Mouse (Mus musculus): ENCODE measurements at regions not wholly inside any gene's neighbourhood (a gene's known extent, or its start where the extent isn't known, plus 50 kb on each side); places are given as distances from the start of the nearest gene placed in this dataset.
A peak's percentile ranks its signal among the peaks of the same experiment; 100 is the strongest.

DNA sequence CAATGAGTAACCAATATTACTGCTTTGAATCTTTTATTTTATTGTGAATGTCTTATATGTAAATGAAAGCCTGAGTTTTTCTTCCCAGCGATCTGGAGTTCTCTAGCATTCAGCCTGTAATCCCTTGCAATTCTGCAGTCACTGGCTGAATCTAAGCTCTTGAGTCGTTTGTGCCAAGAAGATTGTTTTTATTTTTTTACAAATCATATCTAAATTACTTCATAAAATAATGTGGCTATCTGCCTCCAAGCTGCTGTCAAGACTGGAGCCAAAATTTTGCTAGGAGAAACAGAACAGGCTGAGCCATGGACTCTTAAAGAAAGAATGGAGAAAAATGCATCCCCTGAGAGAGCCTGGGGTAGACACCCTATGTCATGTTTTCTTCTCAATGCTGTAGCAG, 455.4 kb upstream of the Gm26657 start:
- no peak for ATAC-seq (ENCODE audit: poor library complexity, severe bottlenecking)

DNA sequence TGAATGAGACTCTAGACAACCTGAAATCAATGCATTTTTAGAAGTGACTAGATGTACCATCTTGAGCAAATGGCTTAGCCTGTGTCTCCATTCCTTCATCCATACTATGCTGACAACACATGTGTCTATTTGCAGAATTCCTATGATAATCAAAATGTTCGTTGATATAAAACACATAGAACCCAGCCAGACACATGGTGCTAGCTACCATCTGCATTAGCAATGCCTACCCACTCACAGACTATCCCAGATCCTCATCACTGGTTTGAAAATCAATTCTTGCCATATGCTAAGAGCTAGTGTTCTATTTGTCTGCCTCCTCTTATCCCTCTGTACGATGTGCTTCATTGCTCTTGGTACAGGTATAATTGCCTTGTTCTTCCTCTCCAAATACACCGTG, 464.0 kb upstream of the Gm26657 start:
- no peak for ATAC-seq (ENCODE audit: poor library complexity, severe bottlenecking)

DNA sequence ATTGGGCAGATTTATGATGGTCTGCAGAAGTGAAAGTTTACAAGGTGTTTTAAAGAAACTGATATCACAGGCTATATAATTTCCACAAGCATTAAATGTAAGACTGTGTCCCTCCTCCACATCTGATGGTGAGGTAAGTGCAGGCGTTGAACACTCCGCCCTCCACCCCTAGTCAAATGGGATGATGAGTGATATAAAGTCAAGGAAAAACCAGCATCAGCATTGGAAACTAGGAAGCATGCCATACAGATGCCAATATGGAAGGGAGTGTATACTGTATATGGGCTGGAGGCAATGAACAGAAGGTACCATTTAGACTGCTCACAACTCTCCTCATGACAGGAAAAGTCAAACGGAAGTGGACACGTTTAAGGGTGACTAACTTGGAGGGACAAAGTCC, 468.5 kb upstream of the Gm26657 start:
- no peak for ATAC-seq (ENCODE audit: poor library complexity, severe bottlenecking)

DNA sequence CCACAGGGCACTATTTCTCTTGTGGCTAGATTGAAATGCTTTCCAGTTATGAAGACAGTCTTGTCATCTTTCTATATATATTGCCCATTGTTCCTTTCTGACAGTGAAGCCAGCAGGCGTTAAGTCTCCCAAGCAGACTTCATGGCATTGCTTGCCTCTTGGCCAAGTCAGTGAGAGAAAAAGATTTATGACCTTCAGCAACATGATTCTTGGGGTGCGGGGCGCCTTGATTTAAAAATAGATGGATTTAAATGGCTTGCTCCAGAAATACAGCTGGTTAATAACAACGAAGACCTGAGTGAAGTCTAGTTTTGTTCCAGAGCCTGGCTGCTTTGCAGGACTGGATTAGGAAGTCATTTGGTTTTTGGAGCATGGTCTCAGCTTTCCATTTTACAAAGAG, 475.2 kb upstream of the Gm26657 start:
- ATAC-seq (ENCODE audit: poor library complexity, severe bottlenecking): no peak

DNA sequence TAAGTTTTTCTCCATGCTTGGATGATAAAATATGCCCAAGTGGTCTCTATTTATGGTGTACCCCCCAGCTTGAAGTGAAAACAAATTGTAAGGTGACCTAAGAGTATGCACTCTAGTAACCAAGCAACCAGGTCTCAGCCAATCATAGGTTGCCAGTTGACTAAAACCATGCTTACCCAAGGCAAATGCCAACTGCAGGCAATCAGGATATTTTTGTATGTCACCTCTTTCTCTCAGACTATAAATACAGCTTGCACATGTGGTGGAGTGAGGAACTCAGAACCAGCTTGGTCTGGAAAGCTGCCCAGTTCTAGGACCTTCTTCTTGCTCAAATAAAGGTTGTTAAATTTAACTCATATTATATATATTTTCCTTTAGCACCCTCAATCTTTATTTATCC, 476.0 kb upstream of the Gm26657 start:
- no peak for ATAC-seq (ENCODE audit: poor library complexity, severe bottlenecking)

DNA sequence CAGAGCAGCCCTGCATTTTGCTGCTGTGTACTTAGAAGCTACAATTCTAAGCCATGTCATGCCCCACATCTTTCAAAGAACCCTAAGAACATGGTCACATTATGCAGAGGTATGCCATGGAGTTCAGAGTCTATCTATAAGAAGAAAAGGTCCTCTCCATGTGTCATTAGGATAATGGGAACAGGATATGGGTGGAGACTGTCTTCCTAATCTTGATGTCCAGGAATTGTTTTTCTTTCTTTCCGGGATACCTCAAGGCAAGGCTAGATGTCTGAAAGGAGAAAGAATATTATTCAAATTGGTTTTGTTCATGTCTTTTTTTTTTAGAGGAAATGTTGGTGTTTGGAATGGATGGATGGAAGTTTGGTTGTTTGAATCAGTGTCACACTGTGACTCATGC, 477.3 kb upstream of the Gm26657 start:
- ATAC-seq (ENCODE audit: poor library complexity, severe bottlenecking): no peak

DNA sequence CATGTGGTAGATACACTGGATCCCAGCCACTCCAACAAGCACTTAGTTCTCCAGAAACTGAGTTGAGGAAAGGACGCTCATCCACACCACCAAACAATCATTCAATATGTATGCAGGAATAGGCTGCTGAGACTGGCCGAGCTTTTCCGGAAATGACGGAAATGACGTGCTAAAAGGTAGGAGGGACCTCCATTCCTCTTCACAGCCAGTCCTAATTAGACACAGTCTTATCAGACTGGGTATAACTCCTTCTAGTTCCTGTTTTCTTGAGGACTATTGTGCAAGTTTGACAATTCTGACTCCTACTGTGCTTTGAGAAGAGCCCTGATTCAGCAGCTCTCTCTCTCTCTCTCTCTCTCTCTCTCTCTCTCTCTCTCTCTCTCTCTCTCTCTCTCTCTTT, 477.9 kb upstream of the Gm26657 start:
- peak; percentile 72 for ATAC-seq (ENCODE audit: poor library complexity, severe bottlenecking)

DNA sequence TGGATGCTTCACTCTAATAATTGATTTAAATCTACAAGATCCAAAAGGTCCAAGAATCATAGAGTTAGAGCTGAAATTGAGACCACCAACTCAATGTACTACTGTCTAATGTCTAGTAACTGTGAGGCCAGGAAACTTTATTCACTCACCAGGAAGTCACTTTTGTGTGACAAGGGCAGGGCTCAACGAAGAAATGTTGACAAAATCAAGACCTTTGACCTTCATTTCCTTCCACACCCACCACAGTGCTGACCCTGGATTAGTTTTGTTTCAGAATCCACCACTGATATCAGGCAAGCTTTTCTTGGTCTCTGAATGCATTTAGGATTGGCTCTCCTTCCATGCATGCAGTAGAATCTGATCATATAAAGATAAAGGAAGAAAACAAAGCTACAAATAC, 487.5 kb upstream of the Gm26657 start:
- ATAC-seq (ENCODE audit: poor library complexity, severe bottlenecking): no peak

DNA sequence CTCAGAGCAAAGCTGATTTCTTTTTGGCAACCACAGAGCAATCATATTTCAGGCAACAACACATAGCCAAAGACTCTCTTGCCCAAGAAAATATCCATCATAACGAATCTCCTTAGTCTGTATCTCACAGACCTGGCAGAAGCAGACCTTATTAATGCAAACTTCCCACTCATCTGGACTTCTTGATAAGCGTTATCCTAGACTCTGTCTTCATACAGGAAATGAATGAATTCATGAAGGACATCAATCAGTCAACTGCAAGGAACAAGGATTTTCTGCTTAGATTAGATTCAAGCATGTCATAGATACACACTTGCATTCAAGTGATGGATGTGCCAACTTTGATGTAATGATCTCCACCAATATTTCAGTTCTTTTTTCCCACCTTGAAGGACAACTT, 488.1 kb upstream of the Gm26657 start:
- no peak for ATAC-seq (ENCODE audit: poor library complexity, severe bottlenecking)

DNA sequence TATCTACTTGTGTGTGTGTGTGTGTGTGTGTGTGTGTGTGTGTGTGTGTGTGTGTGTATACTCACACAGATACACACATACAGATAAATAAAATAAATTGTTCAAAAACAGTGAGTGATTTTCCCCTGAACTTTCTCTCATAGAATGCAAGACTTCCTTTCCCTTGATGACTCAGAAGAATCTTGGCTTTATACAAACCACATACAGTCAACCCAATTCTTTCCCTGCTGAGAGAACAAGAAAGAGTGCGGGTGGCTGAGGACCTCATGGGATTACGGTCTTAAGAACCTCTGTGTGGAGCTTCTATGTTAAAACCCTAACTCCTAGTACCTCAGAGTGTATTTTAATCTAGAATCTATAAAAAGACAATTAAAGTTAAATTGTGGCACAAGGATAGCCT, 489.3 kb upstream of the Gm26657 start:
- ATAC-seq (ENCODE audit: poor library complexity, severe bottlenecking): no peak

DNA sequence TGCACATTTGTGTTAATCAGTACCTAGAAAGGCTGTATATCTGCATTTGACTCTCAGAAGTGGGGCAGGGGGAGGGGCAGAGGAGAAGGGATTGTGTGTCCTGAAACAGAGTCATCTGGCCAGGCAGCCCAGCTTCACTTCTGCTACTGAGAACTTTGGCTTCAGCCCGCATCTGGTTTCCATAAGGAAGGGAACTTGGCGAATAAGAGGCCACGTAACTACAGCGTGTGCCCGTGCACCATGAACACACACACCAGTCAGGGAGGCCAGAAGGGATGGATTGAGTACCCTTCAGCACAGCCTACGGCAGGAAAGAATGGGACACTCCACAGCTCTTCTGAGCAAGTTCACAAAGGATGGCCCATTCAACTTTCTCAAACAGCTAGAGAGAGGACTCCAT, 496.0 kb upstream of the Gm26657 start:
- no peak for ATAC-seq (ENCODE audit: poor library complexity, severe bottlenecking)

DNA sequence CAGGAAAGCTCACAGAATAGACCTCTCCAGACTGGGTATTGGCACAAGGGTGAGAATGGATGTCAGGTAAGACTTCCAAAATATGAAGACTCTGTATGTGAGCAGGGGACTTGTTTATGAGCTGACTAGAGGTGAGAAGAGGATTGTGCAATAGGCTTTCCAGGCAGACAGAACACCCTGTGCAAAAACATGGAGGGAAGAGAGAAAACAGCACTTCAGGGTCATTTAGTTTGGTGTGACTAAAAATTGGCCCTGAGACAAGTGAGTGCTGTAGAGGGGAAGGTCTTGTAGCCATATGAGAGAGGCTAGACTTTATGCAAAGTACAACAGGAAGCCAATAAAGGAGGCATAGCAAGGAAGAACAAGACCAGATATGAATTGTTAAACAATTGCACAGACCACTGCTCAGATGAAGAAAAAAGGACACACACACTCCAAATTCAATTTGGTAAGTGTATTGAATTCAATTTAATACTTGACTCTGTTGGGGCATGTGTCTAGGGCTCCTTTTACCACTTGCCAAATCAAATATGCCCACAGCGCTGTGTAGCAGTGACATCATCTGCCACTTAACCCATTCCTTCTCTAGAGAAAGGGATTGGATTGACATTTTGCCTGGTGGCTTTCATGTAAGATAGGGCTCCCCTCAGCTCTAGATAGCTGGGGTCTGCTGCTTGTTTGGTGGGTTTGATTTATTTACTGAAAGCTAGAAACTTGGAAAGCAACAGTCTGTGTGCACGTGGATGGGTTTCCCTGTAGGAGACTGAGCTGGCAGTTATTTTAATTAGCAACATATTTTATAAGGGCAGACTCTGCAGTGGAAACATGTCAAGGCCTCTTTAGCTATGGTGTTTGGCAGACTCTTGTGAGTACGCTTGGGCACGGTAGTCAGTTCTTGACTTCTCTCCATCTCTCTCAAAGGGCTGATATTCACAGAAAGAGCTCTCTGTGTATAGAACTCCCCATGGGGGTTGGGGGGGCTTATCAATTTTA, 501.1 kb upstream of the Gm26657 start:
- no peak for ATAC-seq (ENCODE audit: poor library complexity, severe bottlenecking)

DNA sequence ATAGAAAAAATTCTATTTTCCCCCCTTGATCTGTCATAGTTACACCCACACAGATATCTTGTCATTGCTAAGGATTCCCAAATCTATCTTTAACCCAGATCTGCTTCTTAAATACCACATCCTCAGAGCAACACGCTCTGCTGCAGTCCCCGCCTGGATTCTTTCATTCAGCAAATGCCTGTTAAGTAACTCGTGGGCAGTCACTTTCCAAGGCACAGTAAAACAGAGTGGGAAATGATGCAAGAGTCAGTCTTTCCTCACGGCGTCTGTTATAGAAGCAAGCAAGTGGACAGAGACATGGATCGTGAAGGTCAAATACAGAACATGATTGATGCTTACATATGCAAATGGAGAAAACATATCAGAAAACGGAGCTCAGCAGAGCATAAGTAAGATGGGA, 508.5 kb upstream of the Gm26657 start:
- ATAC-seq (ENCODE audit: poor library complexity, severe bottlenecking): peak; percentile 24; the same call in 1 of the 2 replicates

DNA sequence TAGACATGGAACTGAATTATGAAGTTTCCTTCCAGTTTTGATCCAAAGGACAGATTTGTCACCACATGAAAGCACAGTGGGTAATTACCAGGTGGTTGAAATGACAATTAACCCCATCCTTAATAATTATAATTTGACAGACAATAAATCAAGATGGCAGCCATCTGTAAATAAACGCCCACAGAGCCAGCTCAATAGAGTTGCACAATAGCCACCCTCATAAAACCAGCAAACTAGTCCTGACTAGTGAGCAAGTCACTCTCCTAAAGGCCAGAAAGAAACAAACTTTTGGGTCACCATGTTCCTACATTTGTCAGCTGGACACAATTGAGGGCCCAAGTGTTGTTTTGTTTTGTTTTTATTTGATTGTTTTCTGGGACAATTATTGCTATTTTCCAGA, 509.4 kb upstream of the Gm26657 start:
- ATAC-seq (ENCODE audit: poor library complexity, severe bottlenecking): no peak

DNA sequence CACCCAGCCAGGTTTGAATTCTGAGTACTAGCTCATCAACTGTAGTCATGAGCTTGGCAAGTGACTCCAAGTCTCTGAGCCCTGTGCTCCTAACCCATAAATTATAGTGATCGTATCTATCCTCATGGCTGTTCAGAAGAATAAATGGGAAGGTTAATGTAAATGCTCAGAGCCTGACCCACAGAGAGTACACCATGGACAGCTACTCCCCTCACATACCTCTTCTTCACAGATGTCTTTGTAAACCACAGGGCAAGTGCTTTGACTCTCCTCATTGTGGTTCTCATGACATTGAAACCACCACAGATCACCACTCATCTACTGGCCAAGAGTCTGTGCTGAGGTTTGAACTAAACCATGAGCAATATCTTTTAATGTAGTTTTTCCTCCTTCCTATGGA, 513.4 kb upstream of the Gm26657 start:
- no peak for ATAC-seq (ENCODE audit: poor library complexity, severe bottlenecking)

DNA sequence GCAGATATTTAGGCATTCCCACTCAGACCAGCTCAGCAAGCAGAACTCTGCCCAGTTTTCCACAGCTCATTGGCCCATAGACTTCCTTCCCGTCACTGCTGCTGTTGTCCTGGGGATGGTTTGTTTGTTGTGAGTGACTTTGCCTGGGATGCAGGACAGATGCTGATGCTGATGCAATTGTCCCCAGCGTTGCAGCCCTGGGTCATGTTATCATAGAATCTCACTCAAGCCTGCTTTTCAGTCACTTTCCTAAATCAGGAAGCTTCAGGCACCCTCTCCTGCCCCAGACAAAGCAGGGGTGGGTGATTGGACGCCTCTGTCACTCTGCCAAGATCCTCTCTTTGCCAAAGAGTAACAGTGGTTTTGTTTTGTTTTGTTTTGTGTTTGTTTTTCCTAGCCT, 515.3 kb upstream of the Gm26657 start:
- no peak for ATAC-seq (ENCODE audit: poor library complexity, severe bottlenecking)

DNA sequence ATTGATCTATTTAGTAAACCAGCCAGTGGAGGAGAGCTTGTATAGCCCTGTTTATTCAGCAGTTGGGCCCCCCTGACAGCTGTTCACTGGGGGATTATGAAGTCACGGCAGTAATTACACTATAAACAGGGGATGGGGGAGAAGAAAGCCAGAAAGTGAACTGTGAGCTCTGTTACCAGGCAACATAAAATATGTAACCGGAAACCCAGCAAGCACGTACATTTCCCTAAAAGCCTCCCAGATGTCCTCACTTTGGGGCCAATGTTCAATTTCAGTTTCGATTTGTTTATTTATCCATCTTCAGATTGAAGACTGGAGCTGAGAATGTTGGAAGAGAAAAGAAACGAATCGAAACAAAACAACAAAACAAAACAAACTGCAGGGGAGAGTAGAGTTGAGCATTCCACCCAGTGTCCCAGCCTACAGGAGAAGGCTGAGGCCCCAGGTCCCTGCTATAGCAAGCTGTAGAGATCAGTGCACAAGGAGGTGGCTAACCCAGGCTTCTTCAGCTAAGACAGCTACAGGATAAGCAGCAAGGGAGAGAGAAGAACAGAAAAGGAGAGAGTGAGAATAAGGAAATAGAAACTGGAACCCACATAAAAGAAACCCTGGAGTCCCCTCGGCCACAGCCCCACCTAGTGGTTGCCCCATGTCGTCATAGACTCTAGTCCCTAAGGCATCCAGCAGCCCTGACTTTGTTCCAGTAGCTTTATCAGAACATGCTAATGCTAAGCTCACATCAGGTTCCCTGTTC, 517.7 kb upstream of the Gm26657 start:
- peak; percentile 91 for ATAC-seq (ENCODE audit: poor library complexity, severe bottlenecking)

DNA sequence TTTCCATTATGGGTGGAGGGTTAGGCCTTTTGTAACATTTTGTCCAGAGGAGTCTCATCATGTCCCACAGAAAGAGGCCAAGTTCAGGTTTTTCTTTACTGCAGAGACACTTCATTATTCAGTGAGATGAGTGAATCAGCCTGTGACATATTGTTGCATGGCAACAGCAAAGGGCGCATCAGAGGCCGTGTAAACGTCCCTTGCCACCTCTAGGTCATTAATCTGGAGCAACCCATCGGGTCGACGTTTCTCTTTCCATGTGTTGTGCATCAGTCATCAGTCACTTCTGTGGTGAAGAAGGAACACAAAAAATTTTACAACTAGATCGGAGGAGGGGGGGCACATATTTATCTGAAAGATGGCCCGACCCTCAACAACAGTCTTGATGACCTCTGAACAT, 519.3 kb upstream of the Gm26657 start:
- no peak for ATAC-seq (ENCODE audit: poor library complexity, severe bottlenecking)

DNA sequence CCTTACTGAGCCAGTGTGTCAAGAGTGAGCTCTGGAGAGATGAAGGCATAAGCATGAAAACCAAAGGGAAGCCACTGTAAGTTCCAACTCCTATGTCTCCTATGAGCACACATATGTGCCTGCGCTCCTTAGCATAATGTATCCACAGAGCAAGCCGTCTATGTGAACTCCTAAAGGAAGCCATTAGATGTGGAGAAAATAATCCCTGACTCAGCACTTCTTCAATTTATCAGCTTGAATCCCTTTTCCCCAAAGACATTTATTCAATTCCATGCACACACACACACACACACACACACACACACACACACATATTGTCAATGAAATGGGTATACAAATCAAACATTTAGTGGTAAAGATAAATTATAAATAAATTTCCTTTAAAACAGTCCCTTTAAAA, 530.4 kb upstream of the Gm26657 start:
- ATAC-seq (ENCODE audit: poor library complexity, severe bottlenecking): no peak

DNA sequence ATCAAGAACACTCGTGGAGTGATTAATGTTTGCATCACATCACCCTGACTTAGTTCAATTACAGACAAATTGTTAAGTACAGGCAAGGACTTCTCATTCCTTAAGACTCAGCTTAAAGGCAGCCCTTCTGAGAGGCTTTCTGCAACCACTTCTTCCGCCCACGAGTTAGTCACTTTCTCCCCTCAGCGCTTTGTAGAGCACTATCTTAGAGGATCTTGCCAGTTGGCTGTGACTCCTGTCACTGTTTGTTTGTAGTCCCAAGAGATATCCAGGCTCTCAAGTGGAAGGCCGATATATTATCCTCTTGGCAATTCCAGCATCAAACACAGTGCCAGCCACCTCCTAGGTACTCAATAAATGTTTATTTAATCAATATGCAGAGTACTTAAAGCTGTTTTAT, 532.1 kb upstream of the Gm26657 start:
- no peak for ATAC-seq (ENCODE audit: poor library complexity, severe bottlenecking)

DNA sequence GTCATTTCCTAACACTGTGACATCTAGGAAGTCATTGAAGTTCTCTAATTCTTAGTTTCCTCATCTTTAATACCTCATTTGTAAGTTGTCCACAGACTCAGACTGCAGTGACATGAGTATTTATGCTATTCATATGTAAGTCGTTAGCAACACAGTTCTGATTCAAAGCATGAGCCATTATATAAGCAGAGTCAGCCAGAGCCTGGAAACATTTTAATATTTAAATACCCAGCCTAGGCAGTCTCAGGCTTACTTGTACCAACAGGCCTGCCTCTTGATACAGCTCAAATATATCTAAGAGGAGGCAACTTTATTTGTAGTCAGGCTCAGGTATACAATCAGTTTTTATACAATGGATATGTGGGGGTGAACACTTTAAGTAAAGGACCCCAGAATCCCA, 534.8 kb upstream of the Gm26657 start:
- ATAC-seq (ENCODE audit: poor library complexity, severe bottlenecking): no peak

DNA sequence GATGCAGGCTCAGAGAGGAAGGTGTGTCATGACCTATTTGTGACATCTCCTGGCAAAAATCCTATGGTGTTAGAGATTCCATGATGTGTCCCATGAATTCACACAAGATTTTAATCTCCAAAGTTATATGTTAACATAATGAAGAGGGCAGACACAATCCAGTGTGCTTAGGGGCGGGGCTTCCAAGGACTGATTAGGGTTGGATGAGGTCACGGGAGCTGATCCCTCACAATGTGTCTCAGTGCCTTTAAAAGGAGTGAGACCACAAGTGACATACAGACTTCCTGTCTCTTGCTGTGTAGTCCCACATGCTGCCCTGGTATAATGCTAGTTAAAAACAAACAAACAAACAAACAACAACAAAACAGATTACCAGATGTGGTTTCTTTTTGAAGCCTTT, 546.5 kb upstream of the Gm26657 start:
- no peak for ATAC-seq (ENCODE audit: poor library complexity, severe bottlenecking)

Data from megakaryocyte, adult 5-6 weeks (primary cell).